Mouse (Mus musculus): ENCODE data around the gene Ccdc71. TPM values are rescaled to one million over a fixed set of nuclear protein-coding genes. Genes with fewer than 3 reads are reported as not detected.

Ccdc71 gene
- polyA plus RNA-seq, 1 experiment from 2014 or later: 56.1 TPM

DNA sequence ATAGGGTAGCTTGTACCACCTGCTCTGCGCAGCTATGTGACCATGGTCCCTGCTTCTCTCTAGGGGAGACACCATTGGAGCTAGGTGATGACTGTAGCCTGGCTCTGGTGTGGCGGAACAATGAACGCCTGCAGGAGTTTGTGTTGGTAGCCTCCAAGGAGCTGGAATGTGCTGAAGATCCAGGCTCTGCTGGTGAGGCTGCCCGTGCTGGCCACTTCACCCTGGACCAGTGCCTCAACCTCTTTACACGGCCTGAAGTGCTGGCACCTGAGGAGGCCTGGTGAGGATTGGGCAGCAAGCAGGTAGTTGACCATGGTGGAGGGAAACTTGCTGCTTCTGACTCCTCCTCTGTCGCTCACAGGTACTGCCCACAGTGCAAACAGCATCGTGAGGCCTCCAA, 38.9 kb downstream of the Ccdc71 start:
- no peak overlapping the region for H3K27ac ChIP-seq
- no peak for DNase-seq (ENCODE audit: low spot score)
- WGBS: 98% methylated on average over 7 of the region's 7 CpGs
- peaks cover 96% of the 10 kb centered on the region for H3K36me3 ChIP-seq
- H3K9me3 ChIP-seq: no peaks in the 10 kb centered on the region
- no peak overlapping the region for H3K4me3 ChIP-seq
- H3K4me1 ChIP-seq (replicated peaks): no peaks in the 10 kb centered on the region
- no peaks in the 10 kb centered on the region for H3K27me3 ChIP-seq (ENCODE audit: insufficient read depth, poor library complexity, severe bottlenecking)

DNA sequence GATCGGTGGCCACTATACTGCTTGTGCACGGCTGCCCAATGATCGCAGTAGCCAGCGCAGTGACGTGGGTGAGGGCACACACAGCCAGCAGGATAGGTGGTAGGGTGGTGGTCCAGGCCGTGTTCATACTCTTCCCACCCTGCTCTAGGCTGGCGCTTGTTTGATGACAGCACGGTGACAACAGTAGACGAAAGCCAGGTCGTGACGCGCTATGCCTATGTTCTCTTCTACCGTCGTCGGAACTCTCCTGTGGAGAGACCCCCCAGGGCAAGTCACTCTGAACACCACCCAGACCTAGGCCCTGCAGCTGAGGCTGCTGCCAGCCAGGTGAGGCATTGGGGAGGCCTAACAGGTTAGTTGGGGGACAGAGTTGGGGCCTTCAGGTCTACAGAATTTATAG, 39.6 kb downstream of the Ccdc71 start:
- H3K27me3 ChIP-seq (ENCODE audit: insufficient read depth, poor library complexity, severe bottlenecking): no peaks in the 10 kb centered on the region
- H3K4me1 ChIP-seq (replicated peaks): no peaks in the 10 kb centered on the region
- peaks cover 89% of the 10 kb centered on the region for H3K36me3 ChIP-seq
- DNase-seq (ENCODE audit: low spot score): no peak
- no peak overlapping the region for H3K4me3 ChIP-seq
- no peak overlapping the region for H3K27ac ChIP-seq
- WGBS: 97% methylated on average over 15 of the region's 15 CpGs
- H3K9me3 ChIP-seq: no peaks in the 10 kb centered on the region

- Histone ChIP-seq H3K4me1 (replicated peaks) (peaks cover 22% of the 10 kb centered on the region), H3K4me3 (no peak overlapping the region), H3K36me3 (peaks cover 48% of the 10 kb centered on the region), H3K9me3 (no peaks in the 10 kb centered on the region), H3K27ac (no peak overlapping the region; the same call in 1 of the 2 replicates), H3K27me3 (ENCODE audit: insufficient read depth, poor library complexity, severe bottlenecking) (no peaks in the 10 kb centered on the region)
- WGBS: 91% methylated on average over 7 of the region's 7 CpGs
- DNase-seq (ENCODE audit: low spot score): no peak
These were observed 46.6 kb downstream of the Ccdc71 start for GRCm38 (mm10) chr9:108506901-108507300.

- under 1% methylated on average over 37 of the region's 37 CpGs for WGBS
These were observed 47.5 kb downstream of the Ccdc71 start, which contains the start of gene Qars for GRCm38 (mm10) chr9:108507619-108508434. Gene Qars (plus strand): TSS chr9:108507706.

DNA sequence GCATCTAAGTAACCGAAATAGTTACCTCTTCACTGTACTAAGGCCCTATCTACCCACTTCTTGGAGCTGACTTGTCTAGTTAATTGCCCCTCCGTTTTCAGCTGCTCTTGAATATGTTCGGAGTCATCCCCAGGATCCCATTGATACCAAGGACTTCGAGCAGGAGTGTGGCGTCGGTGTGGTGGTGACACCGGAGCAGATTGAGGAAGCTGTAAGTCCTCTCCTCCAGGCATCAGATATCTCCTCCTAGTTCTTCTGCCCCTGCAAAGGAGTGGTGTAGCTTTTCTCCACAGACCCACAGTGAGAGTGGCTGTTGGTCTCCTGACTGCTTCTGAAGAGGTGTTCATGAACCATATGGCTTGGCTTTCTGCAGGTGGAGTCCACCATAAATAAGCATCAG, 48.4 kb downstream of the Ccdc71 start:
- Histone ChIP-seq H3K9me3 (no peaks in the 10 kb centered on the region), H3K36me3 (peaks cover 48% of the 10 kb centered on the region), H3K4me3 (peak overlapping the region; percentile 89), H3K27ac (no peak overlapping the region), H3K4me1 (replicated peaks) (peaks cover 22% of the 10 kb centered on the region), H3K27me3 (ENCODE audit: insufficient read depth, poor library complexity, severe bottlenecking) (no peaks in the 10 kb centered on the region)
- WGBS: 91% methylated on average over 7 of the region's 7 CpGs
- no peak for DNase-seq (ENCODE audit: low spot score)

More at GRCm38 (mm10) chr9:108507619-108508434, 47.5 kb downstream of the Ccdc71 start, which contains the start of gene Qars:
- DNase-seq (ENCODE audit: low spot score): peak; percentile 95
- Histone ChIP-seq H3K27ac (peak within 1 kb of the TSS; percentile 89), H3K9me3 (no peaks in the 10 kb centered on the region), H3K4me1 (replicated peaks) (peaks cover 22% of the 10 kb centered on the region), H3K4me3 (peak within 1 kb of the TSS; percentile 89), H3K27me3 (ENCODE audit: insufficient read depth, poor library complexity, severe bottlenecking) (no peaks in the 10 kb centered on the region), H3K36me3 (peaks cover 48% of the 10 kb centered on the region)

Other genes starting within 250 kb of the Ccdc71 start
- gene Dag1, start 196.6 kb upstream of the Ccdc71 start, polyA plus RNA-seq (2016; fragmentation: Nextera tagmentation; extraction: Ambion mirVana): 81.2 and 81.6 TPM in 2 replicates
- gene Nicn1, start 170.1 kb upstream of the Ccdc71 start, polyA plus RNA-seq (2016; fragmentation: Nextera tagmentation; extraction: Ambion mirVana): 39.5 and 54.3 TPM in 2 replicates
- gene Amt, start 163.7 kb upstream of the Ccdc71 start, polyA plus RNA-seq (2016; fragmentation: Nextera tagmentation; extraction: Ambion mirVana): 31.4 and 34.7 TPM in 2 replicates
- gene Rhoa, start 154.4 kb upstream of the Ccdc71 start, polyA plus RNA-seq (2016; fragmentation: Nextera tagmentation; extraction: Ambion mirVana): 271 and 385 TPM in 2 replicates
- gene Tcta, start 154.4 kb upstream of the Ccdc71 start, polyA plus RNA-seq (2016; fragmentation: Nextera tagmentation; extraction: Ambion mirVana): 20.7 and 32.7 TPM in 2 replicates
- 816 and 892 TPM in 2 replicates for gene Gpx1, start 121.6 kb upstream of the Ccdc71 start, polyA plus RNA-seq (2016; fragmentation: Nextera tagmentation; extraction: Ambion mirVana)
- 124 and 128 TPM in 2 replicates for gene Usp4, start 112.7 kb upstream of the Ccdc71 start, polyA plus RNA-seq (2016; fragmentation: Nextera tagmentation; extraction: Ambion mirVana)
- 0.58 and 0.69 TPM in 2 replicates for gene 1700102P08Rik, start 67.7 kb upstream of the Ccdc71 start, polyA plus RNA-seq (2016; fragmentation: Nextera tagmentation; extraction: Ambion mirVana)
- gene Ccdc36, start 32.0 kb upstream of the Ccdc71 start, polyA plus RNA-seq (2016; fragmentation: Nextera tagmentation; extraction: Ambion mirVana): 1.0 and 1.2 TPM in 2 replicates
- gene BC048562, start 24.0 kb upstream of the Ccdc71 start, polyA plus RNA-seq (2016; fragmentation: Nextera tagmentation; extraction: Ambion mirVana): not detected in 2 replicates
- 29.5 and 41.3 TPM in 2 replicates for gene Klhdc8b, start 1.1 kb downstream of the Ccdc71 start, polyA plus RNA-seq (2016; fragmentation: Nextera tagmentation; extraction: Ambion mirVana)
- gene Lamb2, start 19.2 kb downstream of the Ccdc71 start, polyA plus RNA-seq (2016; fragmentation: Nextera tagmentation; extraction: Ambion mirVana): 40.8 and 41.0 TPM in 2 replicates
- 86.5 and 87.8 TPM in 2 replicates for gene Usp19, start 30.1 kb downstream of the Ccdc71 start, polyA plus RNA-seq (2016; fragmentation: Nextera tagmentation; extraction: Ambion mirVana)
- gene Qars, start 47.2 kb downstream of the Ccdc71 start, polyA plus RNA-seq (2016; fragmentation: Nextera tagmentation; extraction: Ambion mirVana): 103 and 112 TPM in 2 replicates
- 153 and 168 TPM in 2 replicates for gene Qrich1, start 56.3 kb downstream of the Ccdc71 start, polyA plus RNA-seq (2016; fragmentation: Nextera tagmentation; extraction: Ambion mirVana)
- gene Impdh2, start 99.8 kb downstream of the Ccdc71 start, polyA plus RNA-seq (2016; fragmentation: Nextera tagmentation; extraction: Ambion mirVana): 185 and 214 TPM in 2 replicates
- gene Ndufaf3, start 106.9 kb downstream of the Ccdc71 start, polyA plus RNA-seq (2016; fragmentation: Nextera tagmentation; extraction: Ambion mirVana): 57.0 and 69.3 TPM in 2 replicates
- gene Dalrd3, start 109.4 kb downstream of the Ccdc71 start, polyA plus RNA-seq (2016; fragmentation: Nextera tagmentation; extraction: Ambion mirVana): 169 and 222 TPM in 2 replicates
- gene Wdr6, start 118.2 kb downstream of the Ccdc71 start, polyA plus RNA-seq (2016; fragmentation: Nextera tagmentation; extraction: Ambion mirVana): 166 and 233 TPM in 2 replicates
- gene P4htm, start 137.1 kb downstream of the Ccdc71 start, polyA plus RNA-seq (2016; fragmentation: Nextera tagmentation; extraction: Ambion mirVana): 7.3 and 12.2 TPM in 2 replicates
- 56.4 and 58.8 TPM in 2 replicates for gene Arih2, start 188.9 kb downstream of the Ccdc71 start, polyA plus RNA-seq (2016; fragmentation: Nextera tagmentation; extraction: Ambion mirVana)
- 30.0 and 33.8 TPM in 2 replicates for gene Slc25a20, start 201.6 kb downstream of the Ccdc71 start, polyA plus RNA-seq (2016; fragmentation: Nextera tagmentation; extraction: Ambion mirVana)
- gene Prkar2a, start 228.8 kb downstream of the Ccdc71 start, polyA plus RNA-seq (2016; fragmentation: Nextera tagmentation; extraction: Ambion mirVana): 34.2 and 35.0 TPM in 2 replicates